Mouse (Mus musculus): ENCODE measurements around the gene Cib1. TPM values are rescaled to one million over a fixed set of nuclear protein-coding genes. Genes with fewer than 3 reads are reported as not detected.

The Cib1 gene
- polyA plus RNA-seq, 1 experiment: 25.7 TPM

- TF ChIP-seq POLR2A (IDR thresholded peaks at IDR 0.05; ENCODE audit: borderline replicate concordance, extremely low read depth, insufficient read depth, insufficient read length, poor library complexity, severe bottlenecking): no peak
- TF ChIP-seq CTCF (IDR thresholded peaks at IDR 0.05; ENCODE audit: borderline replicate concordance, extremely low read depth, insufficient read depth, insufficient read length): no peak
- no peak for DNase-seq (ENCODE audit: low read depth)
These were observed 32.0 kb downstream of the Cib1 start for GRCm38 (mm10) chr7:80200588-80200945.

- no peak for TF ChIP-seq CTCF (IDR thresholded peaks at IDR 0.05; ENCODE audit: borderline replicate concordance, extremely low read depth, insufficient read depth, insufficient read length)
- no peak for TF ChIP-seq POLR2A (IDR thresholded peaks at IDR 0.05; ENCODE audit: borderline replicate concordance, extremely low read depth, insufficient read depth, insufficient read length, poor library complexity, severe bottlenecking)
- no peak for DNase-seq (ENCODE audit: low read depth)
These were observed 32.6 kb downstream of the Cib1 start for GRCm38 (mm10) chr7:80199851-80200587.

DNA sequence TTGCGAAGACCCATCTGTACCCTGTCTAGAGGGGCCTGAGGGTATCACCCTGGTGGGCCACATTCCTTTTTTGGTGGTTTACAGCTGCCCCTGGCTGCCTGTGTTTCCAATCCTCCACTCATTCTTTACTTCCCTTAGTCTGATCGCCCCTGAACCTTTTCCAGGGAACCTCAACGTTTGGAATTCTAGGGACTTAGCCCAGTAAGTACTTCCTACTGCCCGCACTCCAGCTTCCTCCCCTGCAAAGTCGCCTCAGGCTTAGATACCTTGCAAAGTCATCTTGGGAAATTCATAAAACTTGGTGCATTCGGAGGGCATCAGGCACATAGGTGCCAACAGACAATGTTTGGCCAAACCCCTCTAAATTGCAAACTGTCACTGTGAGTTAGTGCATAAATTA is 33.3 kb downstream of the Cib1 start:
- TF ChIP-seq CTCF (IDR thresholded peaks at IDR 0.05; ENCODE audit: borderline replicate concordance, extremely low read depth, insufficient read depth, insufficient read length): no peak
- TF ChIP-seq POLR2A (IDR thresholded peaks at IDR 0.05; ENCODE audit: borderline replicate concordance, extremely low read depth, insufficient read depth, insufficient read length, poor library complexity, severe bottlenecking): no peak
- DNase-seq (ENCODE audit: low read depth): no peak

- no peak for TF ChIP-seq CTCF (IDR thresholded peaks at IDR 0.05; ENCODE audit: borderline replicate concordance, extremely low read depth, insufficient read depth, insufficient read length)
- no peak for TF ChIP-seq POLR2A (IDR thresholded peaks at IDR 0.05; ENCODE audit: borderline replicate concordance, extremely low read depth, insufficient read depth, insufficient read length, poor library complexity, severe bottlenecking)
- no peak for DNase-seq (ENCODE audit: low read depth)
These were observed 33.8 kb downstream of the Cib1 start for GRCm38 (mm10) chr7:80198863-80199262.

- no peak for TF ChIP-seq CTCF (IDR thresholded peaks at IDR 0.05; ENCODE audit: borderline replicate concordance, extremely low read depth, insufficient read depth, insufficient read length)
- TF ChIP-seq POLR2A (IDR thresholded peaks at IDR 0.05; ENCODE audit: borderline replicate concordance, extremely low read depth, insufficient read depth, insufficient read length, poor library complexity, severe bottlenecking): peak; percentile 54
- DNase-seq (ENCODE audit: low read depth): peak; percentile 95
These were observed 34.5 kb downstream of the Cib1 start for GRCm38 (mm10) chr7:80197941-80198778.

GRCm38 (mm10) chr7:80197371-80197770 is 35.2 kb downstream of the Cib1 start:
- TF ChIP-seq CTCF (IDR thresholded peaks at IDR 0.05; ENCODE audit: borderline replicate concordance, extremely low read depth, insufficient read depth, insufficient read length): no peak
- no peak for TF ChIP-seq POLR2A (IDR thresholded peaks at IDR 0.05; ENCODE audit: borderline replicate concordance, extremely low read depth, insufficient read depth, insufficient read length, poor library complexity, severe bottlenecking)
- peak; percentile 54 for DNase-seq (ENCODE audit: low read depth)

- DNase-seq (ENCODE audit: low read depth): peak; percentile 51
- TF ChIP-seq CTCF (IDR thresholded peaks at IDR 0.05; ENCODE audit: borderline replicate concordance, extremely low read depth, insufficient read depth, insufficient read length): no peak
- no peak for TF ChIP-seq POLR2A (IDR thresholded peaks at IDR 0.05; ENCODE audit: borderline replicate concordance, extremely low read depth, insufficient read depth, insufficient read length, poor library complexity, severe bottlenecking)
These were observed 36.9 kb downstream of the Cib1 start for GRCm38 (mm10) chr7:80195576-80196263.

- DNase-seq (ENCODE audit: low read depth): no peak
- TF ChIP-seq POLR2A (IDR thresholded peaks at IDR 0.05; ENCODE audit: borderline replicate concordance, extremely low read depth, insufficient read depth, insufficient read length, poor library complexity, severe bottlenecking) (no peak), CTCF (IDR thresholded peaks at IDR 0.05; ENCODE audit: borderline replicate concordance, extremely low read depth, insufficient read depth, insufficient read length) (no peak)
These were observed 37.5 kb downstream of the Cib1 start for GRCm38 (mm10) chr7:80195146-80195545.

GRCm38 (mm10) chr7:80193941-80194739 is 38.5 kb downstream of the Cib1 start:
- TF ChIP-seq CTCF (IDR thresholded peaks at IDR 0.05; ENCODE audit: borderline replicate concordance, extremely low read depth, insufficient read depth, insufficient read length): no peak
- no peak for TF ChIP-seq POLR2A (IDR thresholded peaks at IDR 0.05; ENCODE audit: borderline replicate concordance, extremely low read depth, insufficient read depth, insufficient read length, poor library complexity, severe bottlenecking)
- DNase-seq (ENCODE audit: low read depth): peak; percentile 82

DNA sequence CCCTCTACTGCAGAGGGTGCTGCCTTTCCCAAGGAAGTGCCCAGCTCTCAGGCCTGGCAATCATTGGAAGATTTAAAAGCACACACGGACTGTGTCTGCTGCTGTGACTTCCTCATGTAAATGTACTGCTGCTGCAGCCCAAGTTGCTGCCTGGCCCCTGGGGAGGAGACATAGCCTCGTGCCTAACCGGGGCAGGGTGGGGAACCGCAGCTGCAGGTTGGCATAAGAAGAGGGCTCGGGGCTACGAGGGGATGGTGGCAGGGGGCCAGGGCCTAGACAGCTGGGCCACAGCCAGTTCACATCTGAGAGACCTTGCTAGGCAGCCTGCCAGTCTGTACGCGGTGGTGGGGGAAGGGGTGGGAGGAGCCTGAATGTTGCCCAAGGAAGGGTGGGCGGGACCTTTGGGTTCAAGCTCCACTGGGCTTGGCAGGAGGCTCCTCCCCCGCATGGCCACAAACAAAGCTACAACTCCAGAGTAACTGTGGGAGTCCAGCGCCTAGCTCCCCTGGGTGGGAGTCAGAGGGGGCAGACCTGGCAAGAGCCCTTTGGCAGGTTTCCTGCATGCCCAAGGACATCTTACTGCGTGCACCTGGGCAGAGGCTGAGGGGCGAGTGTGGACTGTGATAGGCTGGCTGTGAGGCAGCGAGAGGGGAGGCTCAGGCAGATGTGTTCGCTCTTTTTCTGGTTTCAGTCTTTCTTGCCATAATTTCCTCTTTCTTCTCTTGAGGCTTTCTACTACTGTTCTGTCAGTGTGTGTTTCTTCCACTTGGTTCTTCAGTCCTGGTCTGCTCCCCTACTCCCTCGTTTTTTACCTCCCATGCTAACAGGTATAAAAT is 40.2 kb downstream of the Cib1 start:
- no peak for TF ChIP-seq POLR2A (IDR thresholded peaks at IDR 0.05; ENCODE audit: borderline replicate concordance, extremely low read depth, insufficient read depth, insufficient read length, poor library complexity, severe bottlenecking)
- TF ChIP-seq CTCF (IDR thresholded peaks at IDR 0.05; ENCODE audit: borderline replicate concordance, extremely low read depth, insufficient read depth, insufficient read length): no peak
- peak; percentile 96 for DNase-seq (ENCODE audit: low read depth)
